Mouse (Mus musculus): ENCODE results near the gene Lck. TPM values are rescaled to one million over a fixed set of nuclear protein-coding genes. Genes with fewer than 3 reads are reported as not detected.
A peak's percentile ranks its signal among the peaks of the same experiment; 100 is the strongest.
"Not testable (repeated sequence)": the region's sequence is repeated elsewhere in the genome, so short reads cannot be mapped to it uniquely, and the experiment has no call there.

The Lck gene
- polyA plus RNA-seq, 1 experiment: 2.1 TPM

- H3K4me2 ChIP-seq (ENCODE audit: low read depth): peak overlapping the region; percentile 87
- H3K79me2 ChIP-seq (ENCODE audit: control insufficient read depth, insufficient read depth): no peaks in the 10 kb centered on the region
- H3ac ChIP-seq (ENCODE audit: control insufficient read depth, insufficient read length): no peak overlapping the region
- no peaks in the 10 kb centered on the region for H3K27me3 ChIP-seq (ENCODE audit: control insufficient read depth, insufficient read depth, insufficient read length)
- peak overlapping the region; percentile 50 for H3K4me3 ChIP-seq
- TF ChIP-seq SRF (IDR thresholded peaks at IDR 0.05; ENCODE audit: control insufficient read depth, insufficient read length, low read depth) (no peak), REST (IDR thresholded peaks at IDR 0.05; ENCODE audit: insufficient read depth, insufficient read length) (no peak), POLR2AphosphoS2 (IDR thresholded peaks at IDR 0.05; ENCODE audit: insufficient read length, low read depth) (no peak), MYOD1 (IDR thresholded peaks at IDR 0.05; ENCODE audit: control insufficient read depth in 1 of 3, insufficient read length in 2 of 3, low read depth in 2 of 3) (no peak), POLR2A (IDR thresholded peaks at IDR 0.05; ENCODE audit: insufficient read length, low read depth) (no peak), CEBPB (IDR thresholded peaks at IDR 0.05; ENCODE audit: insufficient read depth, poor library complexity, severe bottlenecking) (no peak), MAX (IDR thresholded peaks at IDR 0.05; ENCODE audit: low read depth) (no peak), MYOG (IDR thresholded peaks at IDR 0.05; ENCODE audit: control insufficient read depth in 1 of 3, insufficient read depth in 1 of 3, insufficient read length in 2 of 3, low read depth in 2 of 3) (no peak), E2F4 (IDR thresholded peaks at IDR 0.05; ENCODE audit: insufficient read depth) (no peak), TCF12 (IDR thresholded peaks at IDR 0.05; ENCODE audit: insufficient read depth, poor library complexity, severe bottlenecking) (no peak), USF1 (IDR thresholded peaks at IDR 0.05; ENCODE audit: low read depth) (no peak), TCF3 (IDR thresholded peaks at IDR 0.05; ENCODE audit: insufficient read length, low read depth) (no peak)
- H3K36me3 ChIP-seq (ENCODE audit: control insufficient read depth, insufficient read depth): no peaks in the 10 kb centered on the region
Measured at GRCm38 (mm10) chr4:129557256-129557808, 16.1 kb downstream of the Lck start.

GRCm38 (mm10) chr4:129556532-129557223 is 16.8 kb downstream of the Lck start:
- H3ac ChIP-seq (ENCODE audit: control insufficient read depth, insufficient read length): no peak overlapping the region
- H3K79me2 ChIP-seq (ENCODE audit: control insufficient read depth, insufficient read depth): no peaks in the 10 kb centered on the region
- TF ChIP-seq POLR2AphosphoS2 (IDR thresholded peaks at IDR 0.05; ENCODE audit: insufficient read length, low read depth) (peak; percentile 83), MYOG (IDR thresholded peaks at IDR 0.05; ENCODE audit: control insufficient read depth in 1 of 3, insufficient read depth in 1 of 3, insufficient read length in 2 of 3, low read depth in 2 of 3) (no peak), POLR2A (IDR thresholded peaks at IDR 0.05; ENCODE audit: insufficient read length, low read depth) (peak; percentile 81)
- no peaks in the 10 kb centered on the region for H3K36me3 ChIP-seq (ENCODE audit: control insufficient read depth, insufficient read depth)
- H3K4me3 ChIP-seq: peak overlapping the region; percentile 50
- no peaks in the 10 kb centered on the region for H3K27me3 ChIP-seq (ENCODE audit: control insufficient read depth, insufficient read depth, insufficient read length)
- H3K4me2 ChIP-seq (ENCODE audit: low read depth): peak overlapping the region; percentile 87

GRCm38 (mm10) chr4:129555862-129556531 is 17.4 kb downstream of the Lck start:
- TF ChIP-seq POLR2AphosphoS2 (IDR thresholded peaks at IDR 0.05; ENCODE audit: insufficient read length, low read depth) (no peak), CEBPB (IDR thresholded peaks at IDR 0.05; ENCODE audit: insufficient read depth, poor library complexity, severe bottlenecking) (0 out of 2 replicates have a peak, but pooled peaks have one; percentile 22)
- Histone ChIP-seq H3K27me3 (ENCODE audit: control insufficient read depth, insufficient read depth, insufficient read length) (no peaks in the 10 kb centered on the region), H3ac (ENCODE audit: control insufficient read depth, insufficient read length) (no peak overlapping the region)

GRCm38 (mm10) chr4:129555421-129555861 is 18.0 kb downstream of the Lck start:
- H3ac ChIP-seq (ENCODE audit: control insufficient read depth, insufficient read length): no peak overlapping the region
- H3K79me2 ChIP-seq (ENCODE audit: control insufficient read depth, insufficient read depth): no peaks in the 10 kb centered on the region
- H3K27me3 ChIP-seq (ENCODE audit: control insufficient read depth, insufficient read depth, insufficient read length): no peaks in the 10 kb centered on the region
- peak overlapping the region; percentile 87 for H3K4me2 ChIP-seq (ENCODE audit: low read depth)
- H3K36me3 ChIP-seq (ENCODE audit: control insufficient read depth, insufficient read depth): no peaks in the 10 kb centered on the region
- no peak for TF ChIP-seq MYOD1 (IDR thresholded peaks at IDR 0.05; ENCODE audit: control insufficient read depth in 1 of 3, insufficient read length in 2 of 3, low read depth in 2 of 3)
- no peak for TF ChIP-seq CEBPB (IDR thresholded peaks at IDR 0.05; ENCODE audit: insufficient read depth, poor library complexity, severe bottlenecking)
- no peak for TF ChIP-seq TCF3 (IDR thresholded peaks at IDR 0.05; ENCODE audit: insufficient read length, low read depth)
- no peak for TF ChIP-seq POLR2AphosphoS2 (IDR thresholded peaks at IDR 0.05; ENCODE audit: insufficient read length, low read depth)
- TF ChIP-seq E2F4 (IDR thresholded peaks at IDR 0.05; ENCODE audit: insufficient read depth): no peak
- TF ChIP-seq SRF (IDR thresholded peaks at IDR 0.05; ENCODE audit: control insufficient read depth, insufficient read length, low read depth): no peak
- TF ChIP-seq TCF12 (IDR thresholded peaks at IDR 0.05; ENCODE audit: insufficient read depth, poor library complexity, severe bottlenecking): no peak
- no peak for TF ChIP-seq MYOG (IDR thresholded peaks at IDR 0.05; ENCODE audit: control insufficient read depth in 1 of 3, insufficient read depth in 1 of 3, insufficient read length in 2 of 3, low read depth in 2 of 3)
- TF ChIP-seq REST (IDR thresholded peaks at IDR 0.05; ENCODE audit: insufficient read depth, insufficient read length): no peak
- no peak for TF ChIP-seq POLR2A (IDR thresholded peaks at IDR 0.05; ENCODE audit: insufficient read length, low read depth)
- TF ChIP-seq USF1 (IDR thresholded peaks at IDR 0.05; ENCODE audit: low read depth): no peak
- TF ChIP-seq MAX (IDR thresholded peaks at IDR 0.05; ENCODE audit: low read depth): no peak
- peak overlapping the region; percentile 50 for H3K4me3 ChIP-seq

More at GRCm38 (mm10) chr4:129555862-129556531, 17.4 kb downstream of the Lck start:
- Histone ChIP-seq H3K4me2 (ENCODE audit: low read depth) (peak overlapping the region; percentile 87), H3K36me3 (ENCODE audit: control insufficient read depth, insufficient read depth) (no peaks in the 10 kb centered on the region), H3K4me3 (peak overlapping the region; percentile 50), H3K79me2 (ENCODE audit: control insufficient read depth, insufficient read depth) (no peaks in the 10 kb centered on the region)

DNA sequence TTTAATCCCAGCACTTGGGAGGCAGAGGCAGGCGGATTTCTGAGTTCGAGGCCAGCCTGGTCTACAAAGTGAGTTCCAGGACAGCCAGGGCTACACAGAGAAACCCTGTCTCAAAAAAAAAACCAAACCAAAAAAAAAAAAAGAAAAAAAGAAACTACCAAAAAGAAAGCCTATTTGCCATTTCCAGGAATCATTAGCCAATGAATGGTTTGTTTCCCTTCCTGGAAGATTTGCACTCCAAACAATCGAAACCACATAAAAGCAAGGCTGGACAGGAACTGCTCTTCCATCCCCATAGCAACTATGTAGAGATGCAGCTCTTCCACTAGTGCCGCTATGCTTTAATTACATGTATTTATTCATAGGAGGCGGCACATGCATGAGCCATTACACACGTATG is 18.9 kb downstream of the Lck start:
- not testable (repeated sequence) for H3K79me2 ChIP-seq (ENCODE audit: control insufficient read depth, insufficient read depth); H3ac ChIP-seq (ENCODE audit: control insufficient read depth, insufficient read length); H3K4me2 ChIP-seq (ENCODE audit: low read depth); H3K36me3 ChIP-seq (ENCODE audit: control insufficient read depth, insufficient read depth); H3K4me3 ChIP-seq; H3K27me3 ChIP-seq (ENCODE audit: control insufficient read depth, insufficient read depth, insufficient read length)

All from myocyte (in vitro differentiated cells).